Mouse (Mus musculus): Measurements from ENCODE around the gene Flnb.

Flnb gene

DNA sequence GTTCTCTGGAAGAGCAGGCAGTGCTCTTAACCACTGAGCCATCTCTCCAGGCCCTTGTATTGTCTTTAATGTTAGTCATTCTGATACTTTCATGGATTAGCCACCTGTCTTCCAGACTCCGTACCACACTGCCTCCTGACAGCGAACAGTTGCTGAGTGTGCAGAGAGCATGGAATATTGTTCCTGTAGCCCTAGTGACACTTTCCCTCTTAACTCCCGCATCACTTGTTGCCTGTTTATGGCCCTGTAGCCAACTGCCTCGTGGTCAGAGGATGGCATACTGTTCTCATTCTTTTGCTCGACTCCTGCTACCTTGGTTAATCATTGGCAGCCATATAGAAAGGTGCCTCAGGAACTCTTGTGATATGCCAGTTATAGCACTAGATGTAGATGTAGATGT, 45.4 kb downstream of the Flnb start:
- DNase-seq (ENCODE audit: low spot score) = no peak

DNA sequence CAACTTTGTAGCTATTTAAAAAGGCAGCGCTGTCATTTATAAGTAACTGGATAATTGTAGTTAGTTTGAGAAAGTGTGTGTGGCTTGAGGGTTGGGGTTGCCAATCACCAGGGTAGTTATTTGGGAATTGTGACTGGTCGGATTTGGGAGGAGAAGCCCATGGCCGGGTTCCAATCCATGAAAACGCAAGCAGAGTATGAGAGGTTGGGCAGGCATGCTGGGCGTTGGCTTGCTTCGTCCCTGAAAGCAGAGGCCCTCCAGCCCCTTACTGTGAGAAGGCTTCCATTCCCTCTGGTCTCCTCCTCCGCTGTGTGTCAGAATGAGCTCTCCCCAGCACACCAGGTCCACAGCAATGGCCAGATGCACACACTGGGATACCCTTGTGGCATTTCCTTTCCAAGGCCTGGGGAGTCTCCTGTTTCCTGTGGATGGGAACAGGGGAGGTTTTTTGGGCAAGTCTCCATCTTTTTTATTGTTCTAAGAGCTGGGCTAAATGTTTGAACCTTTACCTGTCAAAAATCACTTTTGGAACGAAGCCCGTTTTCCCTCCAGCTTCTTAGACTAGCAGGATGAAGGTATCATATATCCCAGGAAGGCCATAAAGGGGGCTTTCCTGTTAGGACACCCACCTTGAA, 46.2 kb downstream of the Flnb start:
- DNase-seq (ENCODE audit: low spot score) = no peak

DNA sequence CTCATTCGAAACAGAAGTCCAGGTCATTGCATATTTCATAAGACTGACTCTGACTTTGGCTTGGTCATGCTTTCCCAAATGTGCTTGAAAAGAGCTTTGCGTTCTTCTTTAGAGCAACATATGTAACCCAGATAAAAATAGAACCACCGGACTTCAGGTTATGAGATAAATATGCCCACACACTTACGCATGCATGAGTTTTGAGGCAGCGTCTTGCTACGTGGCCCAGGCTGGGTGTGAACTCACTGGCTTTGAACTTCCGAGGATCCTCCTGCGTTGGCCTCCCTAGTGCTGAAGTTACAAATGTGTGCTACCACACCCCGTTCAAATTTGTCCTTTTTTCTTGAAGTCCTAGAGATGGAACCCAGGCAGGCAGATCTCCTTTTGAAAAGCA, 46.7 kb downstream of the Flnb start:
- no peak for DNase-seq (ENCODE audit: low spot score)

GRCm38 (mm10) chr14:7867224-7867623, 49.5 kb downstream of the Flnb start:
- DNase-seq (ENCODE audit: low spot score) = no peak

DNA sequence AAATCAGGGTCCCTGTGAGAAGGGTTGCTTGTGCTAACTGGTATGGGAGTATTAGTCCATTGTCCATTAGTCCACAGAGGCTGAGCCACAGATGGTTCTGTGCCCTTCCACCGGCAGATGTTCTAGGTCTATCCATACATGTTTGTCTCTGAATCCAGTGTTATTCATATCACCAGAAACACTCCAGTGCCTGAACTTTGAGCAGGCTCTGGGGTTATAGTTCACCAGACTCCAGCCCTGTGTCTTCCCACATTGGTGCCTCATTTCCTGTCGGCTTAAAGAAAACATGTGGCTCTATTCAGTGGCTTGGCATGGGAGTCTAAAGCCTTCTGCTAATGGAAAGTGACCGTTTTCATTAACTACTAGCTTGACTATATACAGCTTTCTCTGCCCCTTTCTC, 50.1 kb downstream of the Flnb start:
- DNase-seq (ENCODE audit: low spot score) = no peak

GRCm38 (mm10) chr14:7869796-7870195, 52.0 kb downstream of the Flnb start:
- no peak for DNase-seq (ENCODE audit: low spot score)

DNA sequence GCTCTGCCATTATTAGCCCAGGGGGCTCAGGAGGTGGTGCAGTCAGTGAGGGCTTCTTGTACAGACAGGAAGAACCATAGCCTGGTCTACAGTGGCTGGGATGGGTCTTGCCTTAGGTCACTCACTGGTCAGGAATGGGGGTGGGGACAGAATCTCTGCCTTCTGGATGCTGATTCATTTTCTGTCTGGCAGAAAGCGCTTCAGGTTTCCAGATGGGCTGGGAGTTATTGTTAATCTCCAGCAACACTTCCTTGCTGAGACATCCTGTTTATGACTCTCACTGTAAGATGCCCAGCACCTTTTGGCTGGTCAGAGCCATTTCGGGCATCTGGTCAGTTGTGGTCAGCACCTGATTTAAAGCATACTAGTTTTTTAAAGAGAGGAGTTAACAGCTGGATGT, 55.8 kb downstream of the Flnb start:
- no peak for DNase-seq (ENCODE audit: low spot score)

- DNase-seq (ENCODE audit: low spot score) = no peak
These were observed 56.7 kb downstream of the Flnb start for GRCm38 (mm10) chr14:7874495-7874894.

- no peak for DNase-seq (ENCODE audit: low spot score)
These were observed 60.2 kb downstream of the Flnb start for GRCm38 (mm10) chr14:7877957-7878356.

DNA sequence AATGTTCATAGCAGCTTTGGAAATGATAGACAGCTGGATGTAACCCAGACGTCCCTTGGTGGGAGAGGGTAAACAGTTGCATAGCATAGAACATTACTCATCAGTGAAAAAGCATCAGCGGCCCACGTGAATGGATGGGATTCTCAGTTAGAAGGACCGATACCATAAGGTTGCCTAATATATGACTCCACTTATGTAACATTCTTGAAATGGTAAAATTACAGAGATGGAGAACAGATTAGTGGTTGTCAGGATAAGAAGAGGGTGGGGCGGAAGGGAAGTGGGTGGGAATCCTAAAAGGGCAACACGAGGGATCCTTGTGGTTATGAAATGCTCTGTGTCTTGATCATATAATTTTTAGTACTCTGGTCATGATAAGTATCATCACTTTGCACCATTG, 62.6 kb downstream of the Flnb start:
- no peak for DNase-seq (ENCODE audit: low spot score)

DNA sequence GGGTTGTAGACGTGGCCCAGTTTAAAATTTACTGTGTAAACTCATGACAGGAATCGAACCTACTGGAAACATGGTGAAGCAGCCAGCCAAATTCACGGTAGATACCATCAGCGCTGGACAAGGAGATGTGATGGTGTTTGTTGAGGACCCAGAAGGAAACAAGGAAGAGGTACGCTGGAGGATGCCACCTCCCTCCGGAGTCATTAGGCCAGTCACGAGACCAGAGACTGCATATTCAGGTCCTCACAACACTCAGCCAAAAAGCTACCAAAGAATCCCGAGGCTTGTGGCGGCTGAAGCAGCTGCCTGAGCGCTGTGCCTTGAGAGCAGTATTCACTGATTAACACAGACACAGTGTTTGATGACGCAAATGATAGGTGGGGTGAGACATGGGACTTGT, 63.8 kb downstream of the Flnb start:
- DNase-seq (ENCODE audit: low spot score) = no peak

- no peak for DNase-seq (ENCODE audit: low spot score)
These were observed 64.3 kb downstream of the Flnb start for GRCm38 (mm10) chr14:7882050-7882449.

DNA sequence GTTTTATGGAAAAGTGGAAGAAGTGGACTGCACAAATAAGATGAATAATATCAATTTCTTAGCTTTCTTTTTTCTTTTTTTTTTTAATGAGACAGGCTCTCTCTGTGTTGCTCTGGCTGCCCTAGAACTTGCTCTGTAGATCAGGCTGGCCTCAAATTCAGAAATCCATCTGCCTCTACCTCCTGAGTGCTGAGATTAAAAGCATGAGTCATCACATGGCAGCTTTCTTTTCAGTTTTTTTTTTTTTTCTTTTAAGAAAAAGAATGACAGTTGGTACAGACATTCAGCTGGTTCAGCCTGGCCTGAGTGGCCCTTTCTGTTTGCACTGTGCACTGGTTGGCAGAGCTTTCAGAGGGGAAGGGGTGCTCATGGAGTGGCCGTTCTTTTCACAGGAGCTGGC, 66.4 kb downstream of the Flnb start:
- no peak for DNase-seq (ENCODE audit: low spot score)

DNA sequence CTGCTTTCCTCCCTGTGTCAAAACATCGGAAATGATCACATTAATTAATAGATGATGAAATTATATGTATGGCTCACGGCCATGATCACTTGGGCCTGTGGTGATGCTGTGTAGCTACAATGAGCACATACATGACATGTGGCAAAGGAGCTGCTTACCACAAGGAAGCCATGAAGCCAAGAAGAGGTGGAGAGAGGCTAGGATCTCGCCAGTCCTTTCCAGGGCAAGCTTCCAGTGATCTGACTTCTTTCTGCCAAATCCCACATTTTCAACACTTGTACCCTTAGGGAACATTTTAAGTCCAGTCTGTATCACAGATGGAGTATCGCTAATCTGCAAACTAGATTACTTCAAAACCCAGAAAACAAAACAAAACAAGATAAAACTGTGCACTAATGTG, 67.1 kb downstream of the Flnb start:
- no peak for DNase-seq (ENCODE audit: low spot score)

GRCm38 (mm10) chr14:7885540-7885939, 67.8 kb downstream of the Flnb start:
- DNase-seq (ENCODE audit: low spot score) = no peak

- no peak for DNase-seq (ENCODE audit: low spot score)
These were observed 68.3 kb downstream of the Flnb start for GRCm38 (mm10) chr14:7886008-7886407.

- no peak for DNase-seq (ENCODE audit: low spot score)
These were observed 69.4 kb downstream of the Flnb start for GRCm38 (mm10) chr14:7887171-7887570.

DNA sequence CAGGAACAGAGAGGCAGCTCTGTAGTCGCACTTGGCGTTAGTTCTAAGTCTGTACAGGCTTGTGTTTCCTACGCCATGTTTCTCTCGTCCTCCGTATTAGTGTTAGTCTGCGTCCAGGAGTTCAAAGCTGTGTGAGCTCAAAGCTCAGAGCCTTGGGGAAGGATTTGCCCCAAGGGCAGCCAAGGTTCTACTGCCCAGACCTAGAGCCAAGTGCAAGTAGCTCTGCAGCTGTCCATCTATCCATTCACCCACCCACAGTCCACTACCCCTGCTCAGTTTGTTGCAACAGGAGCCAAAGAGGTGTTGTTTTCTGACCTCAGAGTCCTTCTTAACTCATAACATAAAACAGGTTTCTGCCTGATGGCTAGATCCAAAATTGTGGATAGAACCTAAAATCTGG, 70.5 kb downstream of the Flnb start:
- no peak for DNase-seq (ENCODE audit: low spot score)

GRCm38 (mm10) chr14:7888811-7889651, 71.3 kb downstream of the Flnb start:
- peak; percentile 28 for DNase-seq (ENCODE audit: low spot score)

DNA sequence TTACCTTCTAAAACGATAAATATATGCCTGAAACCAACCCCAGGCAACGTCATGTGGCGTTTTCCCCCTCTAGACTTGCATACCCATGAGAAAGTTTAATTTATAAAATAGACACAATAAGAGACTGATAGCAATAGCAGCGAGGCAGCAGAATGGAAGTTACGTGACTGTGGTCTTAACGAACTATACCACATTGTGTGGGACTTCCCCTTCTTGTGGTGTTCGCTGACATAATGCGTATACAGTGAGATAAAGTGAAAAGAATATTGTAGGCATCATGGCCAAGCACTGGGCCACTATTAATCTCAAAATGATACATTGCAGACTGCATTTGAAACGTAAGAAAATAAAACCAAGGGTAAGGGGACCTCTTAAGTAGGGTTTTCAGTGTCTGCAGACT, 72.1 kb downstream of the Flnb start:
- peak; percentile 49 for DNase-seq (ENCODE audit: low spot score)

- DNase-seq (ENCODE audit: low spot score) = no peak
These were observed 73.6 kb downstream of the Flnb start for GRCm38 (mm10) chr14:7891401-7891800.

- DNase-seq (ENCODE audit: low spot score) = no peak
These were observed 78.4 kb downstream of the Flnb start for GRCm38 (mm10) chr14:7896126-7896525.

GRCm38 (mm10) chr14:7896699-7897098, 78.9 kb downstream of the Flnb start:
- DNase-seq (ENCODE audit: low spot score) = no peak

GRCm38 (mm10) chr14:7899986-7900385, 82.2 kb downstream of the Flnb start:
- DNase-seq (ENCODE audit: low spot score) = no peak
